Mouse (Mus musculus) left cerebral cortex, postnatal 10 days (tissue): ENCODE data around the gene Asrgl1. TPM values are rescaled to one million over a fixed set of nuclear protein-coding genes. Genes with fewer than 3 reads are reported as not detected.

Experiments
- total RNA-seq, 2 experiments: library from RNA; stranded (reverse); gene quantifications; 2 replicates each; pipeline ENCODE4 v1.2.3; 2021

Gene Asrgl1
- total RNA-seq, 2 experiments from 2014 or later: 86.4 to 86.9 TPM

Other genes starting within 250 kb of the Asrgl1 start
- gene 1810009A15Rik, start 246.8 kb downstream of the Asrgl1 start, total RNA-seq: 10 to 100 TPM; 19.5 to 23.4 TPM
- 1 to 10 TPM in 1 of 2 experiments, not detected in 1; 1.7 TPM for gene Gm49416, start 246.7 kb downstream of the Asrgl1 start, total RNA-seq
- gene Ints5, start 242.6 kb downstream of the Asrgl1 start, total RNA-seq: 10 to 100 TPM; 22.0 to 23.1 TPM
- gene Ganab, start 237.6 kb downstream of the Asrgl1 start, total RNA-seq: 10 to 100 TPM; 94.4 to 96.8 TPM
- gene B3gat3, start 215.3 kb downstream of the Asrgl1 start, total RNA-seq: 100 to 1,000 TPM; 141 to 144 TPM
- 1 to 10 TPM; 2.1 to 2.4 TPM for gene Rom1, start 206.3 kb downstream of the Asrgl1 start, total RNA-seq
- 1 to 10 TPM; 7.5 to 8.5 TPM for gene Eml3, start 206.1 kb downstream of the Asrgl1 start, total RNA-seq
- gene Mta2, start 193.8 kb downstream of the Asrgl1 start, total RNA-seq: 10 to 100 TPM; 50.2 to 52.4 TPM
- 10 to 100 TPM; 14.6 to 16.0 TPM for gene Tut1, start 181.8 kb downstream of the Asrgl1 start, total RNA-seq
- 100 to 1,000 TPM; 228 to 251 TPM for gene Eef1g, start 168.6 kb downstream of the Asrgl1 start, total RNA-seq
- gene Ahnak, start 146.4 kb downstream of the Asrgl1 start, total RNA-seq: 10 to 100 TPM; 14.5 to 17.8 TPM
- not detected for gene Scgb1a1, start 47.7 kb downstream of the Asrgl1 start, total RNA-seq